Mouse (Mus musculus): ENCODE measurements around the gene Tob1. TPM values are rescaled to one million over a fixed set of nuclear protein-coding genes. Genes with fewer than 3 reads are reported as not detected.

Gene Tob1
- total RNA-seq, 2 experiments from 2014 or later: 40.6 to 42.1 TPM

- no peak for DNase-seq (ENCODE audit: low spot score in 2 of 2)
Measured at GRCm38 (mm10) chr11:94196311-94196710, 14.9 kb upstream of the Tob1 start.

- no peak for DNase-seq (ENCODE audit: low spot score in 2 of 2)
Measured at GRCm38 (mm10) chr11:94198405-94199146, 12.7 kb upstream of the Tob1 start.

- DNase-seq (ENCODE audit: low spot score in 2 of 2): no peak
Measured at GRCm38 (mm10) chr11:94199771-94200170, 11.5 kb upstream of the Tob1 start.

GRCm38 (mm10) chr11:94200422-94200821, 10.8 kb upstream of the Tob1 start:
- no peak for DNase-seq (ENCODE audit: low spot score in 2 of 2)

GRCm38 (mm10) chr11:94202106-94202505, 9.1 kb upstream of the Tob1 start:
- DNase-seq (ENCODE audit: low spot score in 2 of 2): no peak

- no peak for DNase-seq (ENCODE audit: low spot score in 2 of 2)
Measured at GRCm38 (mm10) chr11:94203066-94203465, 8.2 kb upstream of the Tob1 start.

GRCm38 (mm10) chr11:94206398-94207114, 4.7 kb upstream of the Tob1 start:
- no peak for DNase-seq (ENCODE audit: low spot score in 2 of 2)

- DNase-seq (ENCODE audit: low spot score in 2 of 2): no peak
Measured at GRCm38 (mm10) chr11:94208811-94209675, 2.2 kb upstream of the Tob1 start.

- peak; percentile 23 to 52 for DNase-seq (ENCODE audit: low spot score in 2 of 2)
Measured at GRCm38 (mm10) chr11:94209695-94210131, 1.5 kb upstream of the Tob1 start.

- peak; percentile 88 to 92 for DNase-seq (ENCODE audit: low spot score in 2 of 2)
Measured at GRCm38 (mm10) chr11:94210191-94211086, 815 bp upstream of the Tob1 start.

GRCm38 (mm10) chr11:94211651-94212488, 616 bp downstream of the Tob1 start:
- DNase-seq (ENCODE audit: low spot score in 2 of 2): peak; percentile 47 to 58

GRCm38 (mm10) chr11:94212489-94212836, 1.2 kb downstream of the Tob1 start:
- no peak for DNase-seq (ENCODE audit: low spot score in 2 of 2)

GRCm38 (mm10) chr11:94212997-94213396, 1.7 kb downstream of the Tob1 start:
- no peak for DNase-seq (ENCODE audit: low spot score in 2 of 2)

- no peak for DNase-seq (ENCODE audit: low spot score in 2 of 2)
Measured at GRCm38 (mm10) chr11:94213735-94214594, 2.7 kb downstream of the Tob1 start.

- DNase-seq (ENCODE audit: low spot score in 2 of 2): no peak
Measured at GRCm38 (mm10) chr11:94215581-94215980, 4.3 kb downstream of the Tob1 start.

GRCm38 (mm10) chr11:94216247-94216646, 5.0 kb downstream of the Tob1 start:
- DNase-seq (ENCODE audit: low spot score in 2 of 2): no peak

- DNase-seq (ENCODE audit: low spot score in 2 of 2): no peak
Measured at GRCm38 (mm10) chr11:94221257-94221656, 10.0 kb downstream of the Tob1 start.

GRCm38 (mm10) chr11:94223531-94223930, 12.3 kb downstream of the Tob1 start:
- DNase-seq (ENCODE audit: low spot score in 2 of 2): no peak

- DNase-seq (ENCODE audit: low spot score in 2 of 2): peak; percentile 40 to 52
Measured at GRCm38 (mm10) chr11:94225985-94226384, 14.7 kb downstream of the Tob1 start.
